Mouse (Mus musculus): ENCODE results near the gene Olfr374.
A peak's percentile ranks its signal among the peaks of the same experiment; 100 is the strongest.
"Not testable (repeated sequence)": the region's sequence is repeated elsewhere in the genome, so short reads cannot be mapped to it uniquely, and the experiment has no call there.

Gene Olfr374

DNA sequence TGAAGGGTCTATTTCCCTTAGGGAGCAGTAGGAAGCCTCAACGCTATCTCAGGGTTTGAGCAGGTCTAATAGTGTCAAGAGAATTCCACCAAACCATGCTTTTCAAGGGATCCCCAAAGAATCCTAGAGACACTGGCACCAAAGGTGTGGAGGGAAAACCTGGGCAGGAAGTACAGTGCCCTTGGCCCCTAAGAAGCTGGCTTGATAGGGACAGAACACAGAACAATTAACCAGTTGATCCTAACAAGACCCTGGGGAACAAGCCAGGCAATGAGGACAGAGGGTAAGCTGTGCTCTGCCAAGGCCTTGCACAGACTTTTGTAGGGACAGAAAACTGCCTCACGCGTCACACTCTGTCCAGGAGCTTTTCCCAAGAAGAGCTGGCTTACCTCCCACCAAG is at the start of gene Olfr374:
Gene Olfr374, plus strand, starts transcription at position 301 of the 400 bp plus-strand sequence.
- DNase-seq (ENCODE audit: low spot score) = no peak

GRCm38 (mm10) chr8:72057643-72058042 is 49.2 kb upstream of the Olfr374 start:
- DNase-seq (ENCODE audit: low spot score) = not testable (repeated sequence)

- DNase-seq (ENCODE audit: low spot score) = not testable (repeated sequence)
Measured at GRCm38 (mm10) chr8:72066819-72067399, 39.9 kb upstream of the Olfr374 start.

- not testable (repeated sequence) for DNase-seq (ENCODE audit: low spot score)
Measured at GRCm38 (mm10) chr8:72082877-72083276, 24.0 kb upstream of the Olfr374 start, which contains the start of gene Olfr373. Gene Olfr373 (plus strand): TSS chr8:72083177.

- DNase-seq (ENCODE audit: low spot score) = no peak
Measured at GRCm38 (mm10) chr8:72084744-72085143, 22.1 kb upstream of the Olfr374 start.

- not testable (repeated sequence) for DNase-seq (ENCODE audit: low spot score)
Measured at GRCm38 (mm10) chr8:72087611-72088010, 19.2 kb upstream of the Olfr374 start.

GRCm38 (mm10) chr8:72096721-72097120 is 10.1 kb upstream of the Olfr374 start:
- not testable (repeated sequence) for DNase-seq (ENCODE audit: low spot score)

DNA sequence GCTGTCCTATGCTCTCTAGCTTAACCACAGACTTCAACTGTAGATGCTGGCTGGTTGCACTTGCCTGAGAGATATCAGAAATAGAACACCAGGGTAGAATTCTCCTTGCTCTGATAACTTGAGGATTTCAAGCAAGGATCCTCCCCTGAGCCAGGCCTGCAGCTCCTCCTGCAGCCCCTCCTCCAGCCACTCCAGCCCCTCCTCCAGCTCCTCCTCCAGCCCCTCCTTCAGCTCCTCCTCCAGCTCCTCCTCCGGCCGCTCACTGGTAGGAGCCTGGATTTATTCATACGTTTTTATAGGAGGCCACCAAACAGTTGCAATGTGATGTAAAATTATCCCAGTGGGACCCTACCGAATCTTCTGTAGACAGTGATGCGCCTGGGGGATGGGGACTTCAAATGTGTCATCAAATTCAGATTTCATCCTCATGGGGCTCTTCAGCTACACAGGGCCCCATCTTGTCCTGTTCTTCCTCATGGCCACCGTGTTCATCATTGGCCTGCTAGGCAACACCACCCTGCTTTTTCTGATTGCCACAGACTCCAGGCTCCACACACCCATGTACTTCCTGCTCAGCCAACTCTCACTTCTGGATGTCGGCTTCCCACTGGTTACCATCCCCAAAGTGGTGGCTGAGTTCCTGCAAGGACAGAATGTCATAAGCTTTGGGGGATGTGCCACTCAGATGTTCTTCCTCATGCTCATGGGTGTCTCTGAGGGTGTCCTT is 7.3 kb upstream of the Olfr374 start:
- not testable (repeated sequence) for DNase-seq (ENCODE audit: low spot score)

- DNase-seq (ENCODE audit: low spot score) = peak; percentile 6
Measured at GRCm38 (mm10) chr8:72105165-72105564, 1.7 kb upstream of the Olfr374 start.

- no peak for DNase-seq (ENCODE audit: low spot score)
Measured at GRCm38 (mm10) chr8:72110876-72111275, 4.0 kb downstream of the Olfr374 start.

DNA sequence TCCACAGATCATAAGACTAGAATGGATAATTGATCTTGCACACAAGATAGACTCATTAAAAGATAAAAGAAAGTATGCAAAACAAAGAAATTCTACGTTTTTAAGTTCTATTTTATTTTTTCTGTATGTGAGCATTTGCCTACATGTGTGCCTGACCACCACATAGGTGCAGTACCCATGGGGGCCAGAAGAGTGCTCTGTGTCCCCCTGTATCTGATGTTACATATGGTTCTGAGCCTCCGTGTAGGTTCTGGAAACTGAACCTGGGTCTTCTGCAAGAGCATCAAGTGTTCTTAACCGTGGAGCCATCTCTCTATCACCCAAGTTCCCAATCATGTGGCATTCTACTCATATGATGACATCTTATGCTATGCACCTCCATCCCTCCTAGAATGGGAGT is 5.6 kb downstream of the Olfr374 start:
- no peak for DNase-seq (ENCODE audit: low spot score)

DNA sequence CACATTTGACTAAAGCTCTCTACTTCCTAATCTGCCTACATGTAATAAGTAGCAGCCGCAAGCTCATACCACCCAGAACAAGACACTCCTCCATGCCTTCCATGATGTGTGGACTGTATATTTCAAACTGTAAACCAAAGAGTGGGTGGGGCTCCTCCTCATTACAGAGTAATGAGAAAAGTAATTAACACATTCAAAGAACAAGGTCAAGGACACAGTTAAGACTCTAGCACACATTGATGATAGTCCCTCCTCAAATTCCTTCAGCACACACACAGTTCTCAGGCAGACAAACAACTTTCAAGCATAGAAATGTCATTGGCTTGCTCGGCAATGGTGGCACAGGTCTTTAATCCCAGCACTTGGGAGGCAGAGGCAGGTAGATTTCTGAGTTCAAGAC is 8.4 kb downstream of the Olfr374 start:
- no peak for DNase-seq (ENCODE audit: low spot score)

- DNase-seq (ENCODE audit: low spot score) = no peak
Measured at GRCm38 (mm10) chr8:72118616-72119015, 11.8 kb downstream of the Olfr374 start.

GRCm38 (mm10) chr8:72121486-72121885 is 14.6 kb downstream of the Olfr374 start:
- DNase-seq (ENCODE audit: low spot score) = not testable (repeated sequence)

DNA sequence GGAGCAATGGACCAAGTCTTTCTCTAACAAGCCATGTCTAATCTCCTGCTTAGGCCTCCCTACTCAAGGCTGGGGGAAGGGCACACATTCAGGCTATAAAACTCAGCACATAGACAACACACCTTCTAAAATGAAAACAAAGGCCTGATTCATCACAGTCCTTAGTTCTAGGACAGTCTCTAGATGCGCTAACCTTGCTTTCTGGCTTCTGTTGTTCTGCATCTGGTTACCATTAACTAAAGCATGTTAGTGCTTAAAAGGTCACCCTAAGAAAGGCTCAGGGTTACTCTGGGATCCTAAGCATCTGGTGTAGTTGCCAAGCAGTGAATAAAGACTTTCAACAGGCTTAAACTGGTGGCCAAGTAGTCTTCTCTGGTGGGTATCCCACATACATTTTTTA is 15.2 kb downstream of the Olfr374 start:
- DNase-seq (ENCODE audit: low spot score) = peak; percentile 61

GRCm38 (mm10) chr8:72127834-72128233 is 21.0 kb downstream of the Olfr374 start:
- no peak for DNase-seq (ENCODE audit: low spot score)

DNA sequence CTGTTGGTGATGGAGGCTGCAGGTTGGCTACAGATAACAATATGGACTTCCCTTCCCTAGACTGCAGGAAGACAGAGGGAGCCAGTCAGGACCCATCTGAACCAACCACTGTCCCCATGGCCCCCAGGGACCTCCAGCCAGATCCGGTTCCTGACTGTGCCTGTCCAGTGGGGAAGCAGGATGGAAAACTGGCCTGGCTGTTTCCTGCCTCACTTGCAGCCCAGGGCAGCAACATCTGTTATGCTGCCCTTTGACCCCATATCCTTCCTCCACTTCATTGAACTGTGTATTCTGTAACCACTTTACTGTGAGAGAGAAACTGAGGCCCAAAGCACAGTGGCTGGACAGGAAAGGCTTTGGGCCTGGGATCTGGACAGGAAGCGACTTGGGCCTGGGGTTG is 24.4 kb downstream of the Olfr374 start:
- peak; percentile 64 for DNase-seq (ENCODE audit: low spot score)

GRCm38 (mm10) chr8:72131901-72132300 is 25.1 kb downstream of the Olfr374 start:
- DNase-seq (ENCODE audit: low spot score) = no peak

DNA sequence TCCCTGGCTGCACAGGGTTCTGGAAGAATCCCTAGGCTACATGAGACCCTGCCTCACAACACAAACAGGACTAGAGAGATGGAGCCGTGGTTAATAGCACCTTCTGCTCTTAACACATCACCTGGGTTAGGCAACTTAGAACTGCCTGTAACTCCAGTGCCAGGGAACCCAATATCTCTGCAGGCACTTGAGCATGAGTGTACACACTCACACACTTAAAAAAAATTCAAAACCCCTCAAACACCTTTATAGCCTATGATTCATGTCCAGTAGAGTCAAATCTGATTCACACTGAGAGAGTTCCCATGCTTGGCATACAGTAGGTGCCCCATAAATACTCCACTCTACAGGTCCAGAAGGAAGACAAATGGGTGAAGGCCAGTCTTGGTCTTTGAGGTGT is 25.6 kb downstream of the Olfr374 start:
- no peak for DNase-seq (ENCODE audit: low spot score)

- no peak for DNase-seq (ENCODE audit: low spot score)
Measured at GRCm38 (mm10) chr8:72132891-72133290, 26.1 kb downstream of the Olfr374 start.

DNA sequence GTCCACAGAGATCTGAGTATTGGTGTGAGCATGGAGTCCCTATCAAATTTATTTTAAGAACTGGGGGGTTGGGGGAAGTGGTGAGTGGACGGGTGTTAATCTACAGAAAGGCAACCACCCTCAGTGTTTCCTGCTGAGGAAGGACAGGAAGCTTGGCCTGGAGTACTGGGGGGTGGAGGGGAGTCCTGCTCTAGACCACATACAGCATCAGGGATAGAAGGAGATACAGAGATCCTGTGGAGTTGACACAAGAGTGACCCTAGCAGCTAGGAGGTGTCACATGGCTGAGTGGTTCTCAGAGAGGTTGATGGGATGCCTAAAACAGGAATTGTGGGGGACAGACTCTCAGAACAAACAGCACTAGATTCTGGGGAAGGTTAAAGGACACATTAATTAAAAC is 26.7 kb downstream of the Olfr374 start:
- DNase-seq (ENCODE audit: low spot score) = no peak

DNA sequence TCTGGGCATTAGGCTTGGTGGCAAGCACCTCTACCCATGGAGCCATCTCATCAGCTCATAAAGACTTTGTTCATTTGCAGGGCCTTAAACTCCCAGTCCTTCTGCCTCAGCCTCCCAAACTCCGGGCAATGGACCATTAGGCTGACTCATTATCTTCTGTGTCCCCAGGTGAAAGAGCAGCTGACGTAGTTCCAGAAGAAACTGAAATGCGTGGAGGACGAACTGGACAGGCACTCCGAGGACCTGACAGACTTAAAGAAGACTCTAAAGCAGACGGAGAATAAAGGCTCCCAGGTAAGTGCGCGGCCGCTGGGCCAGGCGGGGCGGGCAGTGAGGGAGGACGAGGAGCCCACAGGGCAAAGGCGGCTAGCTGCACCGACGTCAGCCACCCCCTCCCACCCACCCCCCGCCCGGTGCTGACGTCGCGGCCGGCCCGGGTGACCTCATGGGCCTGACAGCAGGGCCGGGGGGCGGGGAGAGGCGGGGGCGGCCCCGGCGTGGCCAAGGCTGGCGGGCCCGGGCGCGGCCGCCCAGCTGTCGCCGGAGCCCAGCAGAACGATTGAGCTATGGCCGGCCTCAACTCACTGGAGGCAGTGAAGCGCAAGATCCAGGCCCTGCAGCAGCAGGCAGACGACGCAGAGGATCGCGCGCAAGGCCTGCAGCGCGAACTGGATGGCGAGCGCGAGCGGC is 28.1 kb downstream of the Olfr374 start, which contains the start of gene Tpm4:
Gene Tpm4, plus strand, starts transcription at position 220 of the 690 bp plus-strand sequence.
- DNase-seq (ENCODE audit: low spot score) = peak; percentile 72

Measured in embryo, embryonic 10 days (tissue).